Mouse (Mus musculus): ENCODE measurements around the gene Mxi1.

DNA sequence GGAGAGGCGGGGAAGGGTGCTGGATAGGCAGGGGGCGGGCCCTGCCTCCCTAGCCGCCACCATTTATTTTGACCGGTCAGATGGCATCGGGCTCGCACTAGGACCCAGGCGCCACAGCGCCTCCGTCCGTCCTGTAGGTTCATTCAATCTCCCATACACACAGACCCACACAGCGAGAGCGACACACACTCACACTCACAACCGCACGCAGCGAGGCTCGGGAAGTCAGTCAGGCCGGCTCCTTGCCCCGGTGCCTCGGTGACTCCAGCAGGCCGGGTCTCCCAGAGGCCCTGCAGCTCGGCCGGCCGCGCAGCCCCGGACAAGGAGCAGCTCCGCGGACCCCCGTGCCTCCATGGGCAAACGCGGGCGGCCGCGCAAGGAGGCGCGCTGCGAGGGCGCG, at the start of gene Mxi1:
- TF ChIP-seq POLR2A (IDR thresholded peaks at IDR 0.05; ENCODE audit: extremely low read depth, insufficient read depth, low read length) (peak; percentile 57; the same call in 1 of the 2 replicates), CTCF (IDR thresholded peaks at IDR 0.05; ENCODE audit: low read depth, low read length) (peak; percentile 38)
